Mouse (Mus musculus) intestine, postnatal 0 days (tissue): ENCODE measurements around the gene Pard3b. TPM values are rescaled to one million over a fixed set of nuclear protein-coding genes. Genes with fewer than 3 reads are reported as not detected.

Experiments used
- ATAC-seq: fragments of 200-750 bp; cut with Nextera tagmentation; 2 replicates; pipeline ENCODE4 v1.8.0; 2017; ENCODE audit warnings: mild to moderate bottlenecking, moderate TSS enrichment, moderate library complexity
- H3K27ac ChIP-seq: fragments of 300-500 bp; sonication (generic); 2 replicates; pipeline ENCODE4 v1.5.1; 2014; ENCODE audit warnings: mild to moderate bottlenecking, low read depth, low read length, moderate library complexity
- H3K27me3 ChIP-seq: fragments of 300-500 bp; sonication (generic); replicated peaks from 2 replicates; pipeline ENCODE4 v1.6.1; 2014; ENCODE audit warnings: low read length, mixed read lengths; ENCODE audit not compliant: control insufficient read depth, insufficient read depth
- H3K36me3 ChIP-seq: fragments of 300-500 bp; sonication (generic); 2 replicates; pipeline ENCODE4 v1.6.1; 2014; ENCODE audit warnings: mild to moderate bottlenecking, moderate library complexity; ENCODE audit not compliant: control insufficient read depth, insufficient read depth
- H3K4me1 ChIP-seq: fragments of 300-500 bp; sonication (generic); replicated peaks from 2 replicates; pipeline ENCODE4 v1.6.1; 2014; ENCODE audit warnings: antibody characterized with exemption, low read length, mixed read lengths; ENCODE audit not compliant: control insufficient read depth, insufficient read depth
- H3K4me2 ChIP-seq: fragments of 300-500 bp; sonication (generic); replicated peaks from 2 replicates; pipeline ENCODE4 v1.6.1; 2014; ENCODE audit warnings: low read depth, mild to moderate bottlenecking, moderate library complexity
- H3K4me3 ChIP-seq: fragments of 300-500 bp; sonication (generic); 2 replicates; pipeline ENCODE4 v1.5.1; 2014; ENCODE audit warnings: low read depth, low read length
- H3K9ac ChIP-seq: fragments of 300-500 bp; sonication (generic); 2 replicates; pipeline ENCODE4 v1.6.1; 2014; ENCODE audit warnings: mild to moderate bottlenecking, low read depth, low read length
- H3K9me3 ChIP-seq: fragments of 300-500 bp; sonication (generic); 2 replicates; pipeline ENCODE4 v1.6.1; 2016; ENCODE audit warnings: mixed run types; ENCODE audit not compliant: control insufficient read depth
- CTCF ChIP-seq: sonication (generic); IDR thresholded peaks from 2 replicates; pipeline ENCODE4 v1.5.1; 2016; ENCODE audit warnings: low read depth, mild to moderate bottlenecking, control low read depth, antibody characterized with exemption, moderate library complexity
- WGBS: fragments of 180-500 bp; shearing (Covaris S2); extraction: QIAGEN DNeasy Blood & Tissue Kit; methylation state at CpG from one replicate; pipeline ENCODE4 v1.1.7; 2014; 5-methylcytosine and 5-hydroxymethylcytosine counted together
- polyA plus RNA-seq: library from polyadenylated mRNA; unstranded; fragments of >200 nt; fragmentation: Nextera tagmentation; extraction: Ambion mirVana; gene quantifications from 2 replicates; pipeline ENCODE4 v1.2.1, GENCODE M21; 2015

Pard3b gene
- polyA plus RNA-seq, 1 experiment from 2014 or later = 17.2 TPM

GRCm38 (mm10) chr1:62565120-62565809 is 926.6 kb downstream of the Pard3b start:
- no peak overlapping the region for H3K4me2 ChIP-seq
- no peak overlapping the region for H3K9ac ChIP-seq
- no peaks in the 10 kb centered on the region for H3K36me3 ChIP-seq
- no peak overlapping the region for H3K27ac ChIP-seq
- TF ChIP-seq CTCF = no peak
- no peaks in the 10 kb centered on the region for H3K27me3 ChIP-seq
- no peaks in the 10 kb centered on the region for H3K4me1 ChIP-seq
- H3K4me3 ChIP-seq = no peak overlapping the region
- H3K9me3 ChIP-seq = no peaks in the 10 kb centered on the region
- WGBS = 85% methylated on average over 9 of the region's 9 CpGs
- no peak for ATAC-seq

GRCm38 (mm10) chr1:62566596-62566995 is 928.0 kb downstream of the Pard3b start:
- H3K4me3 ChIP-seq = no peak overlapping the region
- H3K27ac ChIP-seq = no peak overlapping the region
- no peaks in the 10 kb centered on the region for H3K27me3 ChIP-seq
- no peak for TF ChIP-seq CTCF
- 16% methylated on average over 4 of the region's 4 CpGs for WGBS
- no peaks in the 10 kb centered on the region for H3K4me1 ChIP-seq
- ATAC-seq = no peak
- H3K4me2 ChIP-seq = no peak overlapping the region
- no peaks in the 10 kb centered on the region for H3K9me3 ChIP-seq
- H3K9ac ChIP-seq = no peak overlapping the region
- H3K36me3 ChIP-seq = no peaks in the 10 kb centered on the region

- H3K36me3 ChIP-seq = no peaks in the 10 kb centered on the region
- no peaks in the 10 kb centered on the region for H3K27me3 ChIP-seq
- H3K4me3 ChIP-seq = no peak overlapping the region
- H3K27ac ChIP-seq = no peak overlapping the region
- no peaks in the 10 kb centered on the region for H3K4me1 ChIP-seq
- no peak overlapping the region for H3K4me2 ChIP-seq
- WGBS = 61% methylated on average over 3 of the region's 3 CpGs
- H3K9me3 ChIP-seq = no peaks in the 10 kb centered on the region
- TF ChIP-seq CTCF = no peak
- no peak overlapping the region for H3K9ac ChIP-seq
- no peak for ATAC-seq
Measured at GRCm38 (mm10) chr1:62576939-62577590, 938.4 kb downstream of the Pard3b start.

GRCm38 (mm10) chr1:62579024-62579765 is 940.6 kb downstream of the Pard3b start:
- TF ChIP-seq CTCF = no peak
- 60% methylated on average over 7 of the region's 7 CpGs for WGBS
- no peak overlapping the region for H3K27ac ChIP-seq

DNA sequence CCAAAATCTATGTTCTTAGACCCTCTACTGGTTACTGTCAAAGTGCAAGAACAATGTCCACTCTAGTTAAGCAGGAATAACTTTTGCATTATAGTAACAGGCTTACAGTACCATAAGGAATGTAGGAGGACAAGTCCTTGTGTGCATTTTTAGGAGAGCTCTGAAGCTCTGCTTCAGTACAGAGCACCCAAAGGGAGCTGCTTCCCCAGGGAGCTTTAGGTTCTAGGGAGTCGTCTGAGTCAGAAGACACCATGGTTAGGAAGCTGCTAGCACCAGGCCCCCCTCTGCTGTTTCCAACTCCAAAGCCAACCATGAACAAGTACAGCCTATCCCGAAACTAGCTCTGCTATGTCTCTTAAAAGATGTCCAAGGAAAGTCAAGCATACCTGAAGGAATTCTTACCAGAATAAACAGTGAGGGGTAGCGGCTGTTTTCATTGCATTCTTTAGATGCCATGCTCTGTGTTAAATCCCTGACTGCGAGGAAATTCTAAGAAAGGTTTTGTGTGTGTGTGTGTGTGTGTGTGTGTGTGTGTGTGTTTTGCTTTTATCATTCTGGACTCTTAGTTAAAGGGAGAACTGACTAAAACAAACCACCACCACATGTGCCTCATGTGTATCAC is 941.8 kb downstream of the Pard3b start:
- 47% methylated on average over 4 of the region's 4 CpGs for WGBS
- H3K27ac ChIP-seq = no peak overlapping the region; the same call in 1 of the 2 replicates
- no peak for ATAC-seq

More at GRCm38 (mm10) chr1:62579024-62579765, 940.6 kb downstream of the Pard3b start:
- Histone ChIP-seq H3K4me2 (no peak overlapping the region), H3K4me3 (no peak overlapping the region), H3K9ac (no peak overlapping the region), H3K36me3 (no peaks in the 10 kb centered on the region), H3K4me1 (no peaks in the 10 kb centered on the region), H3K27me3 (no peaks in the 10 kb centered on the region), H3K9me3 (no peaks in the 10 kb centered on the region)
- no peak for ATAC-seq

DNA sequence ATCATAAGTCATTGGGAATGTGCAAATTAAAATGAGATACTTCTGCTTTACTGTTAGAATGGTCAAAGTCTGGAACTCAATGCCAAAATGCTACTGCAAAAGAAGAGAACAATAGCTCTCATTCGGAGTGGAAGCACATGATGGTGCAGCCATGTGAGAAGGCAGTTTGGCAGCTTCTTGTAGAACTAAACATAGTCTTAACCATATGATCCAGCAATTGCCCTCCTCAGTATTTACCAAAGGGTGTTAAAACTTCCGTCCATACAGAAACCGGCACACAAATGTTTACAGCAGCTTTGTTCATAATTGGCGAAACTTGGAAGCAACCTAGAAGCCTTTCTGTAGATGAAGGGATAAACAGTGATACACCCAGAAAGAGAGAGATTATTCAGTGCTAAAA is 943.9 kb downstream of the Pard3b start:
- H3K36me3 ChIP-seq = no peaks in the 10 kb centered on the region
- H3K27ac ChIP-seq = no peak overlapping the region
- H3K4me1 ChIP-seq = no peaks in the 10 kb centered on the region
- no peak for ATAC-seq
- TF ChIP-seq CTCF = no peak
- H3K27me3 ChIP-seq = no peaks in the 10 kb centered on the region
- WGBS = 71% methylated on average over 4 of the region's 4 CpGs
- no peaks in the 10 kb centered on the region for H3K9me3 ChIP-seq
- H3K4me2 ChIP-seq = no peak overlapping the region
- no peak overlapping the region for H3K9ac ChIP-seq
- H3K4me3 ChIP-seq = no peak overlapping the region

More for the DNA sequence above, 941.8 kb downstream of the Pard3b start:
- Histone ChIP-seq H3K9ac (no peak overlapping the region), H3K27me3 (no peaks in the 10 kb centered on the region), H3K4me1 (no peaks in the 10 kb centered on the region), H3K36me3 (no peaks in the 10 kb centered on the region), H3K4me2 (no peak overlapping the region), H3K9me3 (no peaks in the 10 kb centered on the region), H3K4me3 (no peak overlapping the region)
- no peak for TF ChIP-seq CTCF
